8 mouse cellular contexts compared by ENCODE assay signal in the genomic region with DNA sequence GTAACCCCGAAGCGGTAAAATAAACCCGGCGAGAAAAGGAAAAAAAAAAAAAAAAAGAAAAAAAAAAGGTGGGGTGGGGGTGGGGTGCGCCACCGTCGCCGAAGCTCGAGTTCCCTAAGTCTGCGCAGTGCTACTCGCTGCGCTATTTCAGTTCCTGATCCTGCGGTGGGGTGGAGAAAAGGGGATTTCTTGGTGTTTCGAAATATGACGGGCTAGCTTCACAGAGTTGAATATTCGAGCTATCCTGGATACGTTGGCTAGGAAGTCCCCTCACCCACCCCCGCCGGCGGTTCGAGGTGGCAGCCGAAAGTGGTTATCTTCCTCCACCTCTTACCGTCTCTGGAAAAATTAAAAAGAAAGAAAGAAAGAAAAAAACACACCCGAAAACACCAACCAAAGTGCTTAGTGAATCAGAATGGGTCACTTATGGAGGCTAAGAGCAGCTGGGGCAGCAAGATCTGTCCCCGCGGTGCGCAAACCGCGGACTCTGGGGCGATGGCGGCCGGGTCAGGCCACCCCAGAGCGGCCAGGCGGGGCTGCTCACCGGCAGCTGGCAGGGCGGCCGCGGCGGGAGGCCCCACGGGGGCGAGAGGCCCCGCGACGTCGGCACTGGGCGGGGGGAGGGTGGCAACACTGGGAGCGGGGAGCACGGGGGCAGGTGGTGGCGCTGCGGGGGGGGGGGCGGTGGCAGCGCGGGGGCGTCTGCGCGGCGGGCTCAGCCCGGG. TPM values are rescaled to one million over a fixed set of nuclear protein-coding genes. Genes with fewer than 3 reads are reported as not detected.
DNase-seq lines count a peak whose midpoint lies in the region; ATAC-seq and TF ChIP-seq lines count a peak whose summit lies in the region.

No protein-coding gene starts in this region.

- TF ChIP-seq POLR2A in cerebellum, adult 2 months (IDR thresholded peaks at IDR 0.05; ENCODE audit: borderline replicate concordance, insufficient read depth, low read length): no peak

- DNase-seq in G1E (ENCODE audit: low spot score): peak; percentile 73
- peak; percentile 50 to 66 for DNase-seq in cerebellum, adult 2 months
- peak; percentile 50 to 80 for DNase-seq in frontal cortex, adult 2 months (ENCODE audit: extremely low spot score in 1 of 2, low spot score in 1 of 2)
- DNase-seq in hindbrain, embryonic 11.5 days (ENCODE audit: low spot score): peak; percentile 79
- DNase-seq in layer of hippocampus, postnatal 14 days (ENCODE audit: low spot score in 2 of 2): peak; percentile 71 to 73
- peak; percentile 78 for DNase-seq in lung, postnatal 10 days
- DNase-seq in ovary, postnatal 14 days (ENCODE audit: low spot score): peak; percentile 41
- peak; percentile 57 to 62 for DNase-seq in thymus, postnatal 10 days (ENCODE audit: low spot score in 2 of 2)

- H3K4me3 ChIP-seq in G1E (ENCODE audit: low read depth, low read length): peak overlapping the region; percentile 76
- H3K4me3 ChIP-seq in cerebellum, adult 2 months (replicated peaks; ENCODE audit: insufficient read depth, low read depth, low read length): peak overlapping the region; percentile 80
- H3K4me3 ChIP-seq in hindbrain, embryonic 11.5 days (ENCODE audit: low read depth, low read length): peak overlapping the region; percentile 88

- peaks cover 10% of the 10 kb centered on the region for H3K36me3 ChIP-seq in G1E (replicated peaks)
- H3K36me3 ChIP-seq in hindbrain, embryonic 11.5 days (ENCODE audit: control insufficient read depth, insufficient read depth, low read length): no peaks in the 10 kb centered on the region

- H3K9me3 ChIP-seq in G1E (replicated peaks): no peaks in the 10 kb centered on the region
- H3K9me3 ChIP-seq in hindbrain, embryonic 11.5 days (ENCODE audit: control insufficient read depth, low read length): no peaks in the 10 kb centered on the region

- H3K27ac ChIP-seq in cerebellum, adult 2 months (ENCODE audit: insufficient read depth, low read length): peak overlapping the region; percentile 88
- peak overlapping the region; percentile 99 for H3K27ac ChIP-seq in hindbrain, embryonic 11.5 days (ENCODE audit: low read depth, low read length)

- peaks cover 34% of the 10 kb centered on the region for H3K27me3 ChIP-seq in G1E (ENCODE audit: insufficient read depth, low read length)
- H3K27me3 ChIP-seq in cerebellum, adult 2 months (ENCODE audit: control insufficient read depth, insufficient read depth, low read length): no peaks in the 10 kb centered on the region
- H3K27me3 ChIP-seq in hindbrain, embryonic 11.5 days (ENCODE audit: control insufficient read depth, insufficient read depth, low read length): no peaks in the 10 kb centered on the region

- peak; percentile 11; the same call in 1 of the 2 replicates for ATAC-seq in G1E (ENCODE audit: extremely low read depth, insufficient number of reproducible peaks, low FRiP score, poor library complexity, severe bottlenecking)
- peak; percentile 58 for ATAC-seq in hindbrain, embryonic 11.5 days (ENCODE audit: low FRiP score)

- 2% methylated on average over 52 of the region's 58 CpGs for WGBS in cerebellum, adult 2 months
- WGBS in hindbrain, embryonic 11.5 days: under 1% methylated on average over 47 of the region's 58 CpGs

- no peak for TF ChIP-seq CTCF in G1E (IDR thresholded peaks at IDR 0.05; ENCODE audit: low read depth, low read length)
- TF ChIP-seq CTCF in cerebellum, adult 2 months (IDR thresholded peaks at IDR 0.05; ENCODE audit: borderline replicate concordance, insufficient read depth, low read depth, low read length): no peak

- peak overlapping the region; percentile 76 for H3K4me2 ChIP-seq in hindbrain, embryonic 11.5 days (replicated peaks; ENCODE audit: low read depth, low read length)

- peak overlapping the region; percentile 88 for H3K9ac ChIP-seq in hindbrain, embryonic 11.5 days (ENCODE audit: low read depth, low read length)

- H3K4me1 ChIP-seq in G1E (ENCODE audit: insufficient read depth, low read depth, low read length): peaks cover 24% of the 10 kb centered on the region
- no peaks in the 10 kb centered on the region for H3K4me1 ChIP-seq in cerebellum, adult 2 months (ENCODE audit: control insufficient read depth, insufficient read depth, low read length)
- peaks cover 5% of the 10 kb centered on the region for H3K4me1 ChIP-seq in hindbrain, embryonic 11.5 days (replicated peaks; ENCODE audit: control insufficient read depth, insufficient read depth, low read length)

RNA-seq across cellular contexts. Expression of gene Skil, which starts 1.1 kb away (rescaled TPM):
- total RNA-seq in G1E (2014; fragmentation: Nextera tagmentation) (19.5 and 25.8 TPM in 2 replicates), G1E (2017) (20.0 and 27.1 TPM in 2 replicates)
- 0.70 and 1.3 TPM in 2 replicates for polyA plus RNA-seq in G1E (2012)
- polyA plus RNA-seq in cerebellum, adult 2 months (2012; rRNA removed): 14.0 and 14.5 TPM in 2 replicates
- polyA plus RNA-seq in frontal cortex, adult 2 months (2012; rRNA removed): 19.8 and 20.0 TPM in 2 replicates
- polyA plus RNA-seq in hindbrain, embryonic 11.5 days (2014; fragmentation: Nextera tagmentation; extraction: Ambion mirVana): 57.9 and 71.1 TPM in 2 replicates
- 10 to 100 TPM; 62.7 to 63.9 TPM for total RNA-seq in layer of hippocampus, postnatal 14 days (2021)

RNA-seq across cellular contexts. Expression of gene Cldn11, which starts 55.9 kb away (rescaled TPM):
- total RNA-seq in G1E (2014; fragmentation: Nextera tagmentation) (not detected in 2 replicates), G1E (2017) (not detected in 2 replicates)
- not detected in 2 replicates for polyA plus RNA-seq in G1E (2012)
- polyA plus RNA-seq in cerebellum, adult 2 months (2012; rRNA removed): 312 and 337 TPM in 2 replicates
- 135 and 164 TPM in 2 replicates for polyA plus RNA-seq in frontal cortex, adult 2 months (2012; rRNA removed)
- 7.7 and 8.8 TPM in 2 replicates for polyA plus RNA-seq in hindbrain, embryonic 11.5 days (2014; fragmentation: Nextera tagmentation; extraction: Ambion mirVana)
- total RNA-seq in layer of hippocampus, postnatal 14 days (2021): 100 to 1,000 TPM; 189 to 199 TPM

Comparison
In these comparisons a context has a peak if more than half of its experiments do, and no peak if none do; other contexts are left out.
1. Peak in every context shown above with its lines: DNase-seq, ATAC-seq, H3K4me3 ChIP-seq and H3K27ac ChIP-seq.
2. RNA of gene Cldn11, which starts 55.9 kb away (polyA plus RNA-seq): 312 to 337 TPM in cerebellum, adult 2 months and 135 to 164 TPM in frontal cortex, adult 2 months; 7.7 to 8.8 TPM in hindbrain, embryonic 11.5 days and not detected in G1E; every median in the first group is over 10 times any median in the second.